Mouse (Mus musculus) kidney, postnatal 4 days (tissue): ENCODE results near the gene Tomm22.
"Not testable (repeated sequence)": the region's sequence is repeated elsewhere in the genome, so short reads cannot be mapped to it uniquely, and the experiment has no call there.

Source experiments
- DNase-seq, 2 experiments: peaks; one replicate each; pipeline ENCODE4 v3.0.0; 2021; ENCODE audit warnings: mixed read lengths in 2 of 2

Tomm22 gene

GRCm38 (mm10) chr15:79670249-79670971, at the start of gene Tomm22:
Gene Tomm22 (plus strand): TSS chr15:79670861.
- DNase-seq: peak; percentile 90 to 94

- DNase-seq: no peak
Measured at GRCm38 (mm10) chr15:79630471-79630870, 40.2 kb upstream of the Tomm22 start.

GRCm38 (mm10) chr15:79641135-79641817, 29.4 kb upstream of the Tomm22 start:
- no peak for DNase-seq

- no peak for DNase-seq
Measured at GRCm38 (mm10) chr15:79645483-79645882, 25.2 kb upstream of the Tomm22 start.

GRCm38 (mm10) chr15:79648130-79648529, 22.5 kb upstream of the Tomm22 start:
- no peak for DNase-seq

GRCm38 (mm10) chr15:79650569-79650968, 20.1 kb upstream of the Tomm22 start:
- peak; percentile 73 to 77 for DNase-seq

- DNase-seq: peak; percentile 22 to 38
Measured at GRCm38 (mm10) chr15:79651481-79651880, 19.2 kb upstream of the Tomm22 start.

- no peak for DNase-seq
Measured at GRCm38 (mm10) chr15:79656451-79656850, 14.2 kb upstream of the Tomm22 start.

- peak; percentile 91 to 92 for DNase-seq
Measured at GRCm38 (mm10) chr15:79657837-79658530, 12.7 kb upstream of the Tomm22 start.

GRCm38 (mm10) chr15:79658531-79659375, 11.9 kb upstream of the Tomm22 start, which contains the start of the genes Fam227a and Cby1:
Gene Fam227a (minus strand): TSS chr15:79658956.
Gene Cby1 (plus strand): TSS chr15:79659199.
- peak; percentile 97 to 98 for DNase-seq

- DNase-seq: peak; percentile 53 to 59
Measured at GRCm38 (mm10) chr15:79661852-79662251, 8.8 kb upstream of the Tomm22 start.

- DNase-seq: no peak
Measured at GRCm38 (mm10) chr15:79664666-79665065, 6.0 kb upstream of the Tomm22 start.

GRCm38 (mm10) chr15:79669195-79669594, 1.5 kb upstream of the Tomm22 start:
- DNase-seq: peak; percentile 37 to 54

- DNase-seq: no peak
Measured at GRCm38 (mm10) chr15:79670972-79671299, 275 bp downstream of the Tomm22 start.

- DNase-seq: not testable (repeated sequence)
Measured at GRCm38 (mm10) chr15:79671828-79672348, 1.2 kb downstream of the Tomm22 start.

- DNase-seq: no peak
Measured at GRCm38 (mm10) chr15:79677936-79678335, 7.3 kb downstream of the Tomm22 start.

- DNase-seq: no peak
Measured at GRCm38 (mm10) chr15:79681973-79682372, 11.3 kb downstream of the Tomm22 start.

GRCm38 (mm10) chr15:79683146-79683545, 12.5 kb downstream of the Tomm22 start:
- no peak for DNase-seq

- DNase-seq: no peak
Measured at GRCm38 (mm10) chr15:79683707-79684465, 13.2 kb downstream of the Tomm22 start.

- DNase-seq: no peak
Measured at GRCm38 (mm10) chr15:79684616-79685015, 14.0 kb downstream of the Tomm22 start.

- peak in 1 of 2 experiments; percentile 51 for DNase-seq
Measured at GRCm38 (mm10) chr15:79685141-79685641, 14.5 kb downstream of the Tomm22 start.
